Mouse (Mus musculus): ENCODE measurements at regions not wholly inside any gene's neighbourhood (a gene's known extent, or its start where the extent isn't known, plus 50 kb on each side); places are given as distances from the start of the nearest gene placed in this dataset.
"Not testable (repeated sequence)": the region's sequence is repeated elsewhere in the genome, so short reads cannot be mapped to it uniquely, and the experiment has no call there.

DNA sequence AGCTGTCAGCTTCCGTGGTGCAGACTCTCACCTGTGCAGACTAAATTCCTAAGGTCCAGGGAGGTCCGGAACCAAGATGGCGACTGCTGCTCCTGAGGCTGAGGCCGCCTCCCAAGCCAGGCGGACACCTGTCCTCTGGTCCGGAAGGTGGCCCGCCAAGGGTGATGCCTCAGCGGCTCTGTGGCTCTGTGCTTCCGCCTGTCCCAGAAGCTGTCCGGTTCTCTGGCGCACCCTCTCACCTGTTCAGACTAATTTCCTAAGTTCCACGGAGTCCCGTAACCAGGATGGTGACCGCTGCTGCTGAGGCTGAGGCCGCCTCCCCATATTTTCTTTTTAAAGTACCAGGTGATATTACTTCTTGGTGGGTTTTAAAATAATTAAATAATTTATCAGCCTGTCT lies 65.4 kb upstream of the B3galnt2 start:
- not testable (repeated sequence) for DNase-seq

DNA sequence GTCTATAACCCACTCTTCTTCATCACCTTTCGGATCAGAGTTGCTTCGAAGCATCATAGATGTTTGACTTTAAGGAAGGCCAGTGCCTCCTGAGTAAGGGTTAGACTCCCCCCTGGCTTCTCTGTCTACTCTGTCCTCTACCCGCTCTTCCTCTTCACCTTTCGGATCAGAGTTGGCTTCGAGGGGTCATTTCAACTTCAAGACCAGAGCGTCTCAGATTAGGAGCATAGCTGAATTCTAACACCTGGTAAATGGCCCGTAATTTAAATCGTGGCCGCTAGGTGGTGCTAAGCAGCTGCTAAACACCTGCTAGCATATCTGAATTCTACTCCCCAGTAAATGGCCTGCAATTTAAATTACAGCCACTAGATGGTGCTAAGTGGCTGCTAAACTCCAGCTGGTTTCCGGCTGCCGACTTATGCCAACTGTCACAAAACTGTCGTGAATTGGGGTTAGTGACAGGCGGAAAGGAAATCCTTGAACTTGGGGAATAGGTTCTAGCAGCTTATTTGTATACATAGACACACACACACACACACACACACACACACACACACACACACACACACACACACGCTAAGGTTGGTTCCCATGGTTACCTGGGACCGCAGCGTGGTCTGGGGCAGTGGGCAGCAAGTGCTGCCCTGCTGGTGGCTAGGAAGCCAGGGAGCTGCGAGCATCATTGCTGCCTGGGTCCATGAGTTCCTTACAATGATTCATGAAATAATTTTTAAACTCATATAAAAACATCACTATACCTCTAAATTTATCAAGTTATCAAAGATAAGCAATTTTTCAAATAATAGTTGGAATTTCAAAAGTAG lies 64.8 kb upstream of the B3galnt2 start:
- DNase-seq = peak; percentile 97

DNA sequence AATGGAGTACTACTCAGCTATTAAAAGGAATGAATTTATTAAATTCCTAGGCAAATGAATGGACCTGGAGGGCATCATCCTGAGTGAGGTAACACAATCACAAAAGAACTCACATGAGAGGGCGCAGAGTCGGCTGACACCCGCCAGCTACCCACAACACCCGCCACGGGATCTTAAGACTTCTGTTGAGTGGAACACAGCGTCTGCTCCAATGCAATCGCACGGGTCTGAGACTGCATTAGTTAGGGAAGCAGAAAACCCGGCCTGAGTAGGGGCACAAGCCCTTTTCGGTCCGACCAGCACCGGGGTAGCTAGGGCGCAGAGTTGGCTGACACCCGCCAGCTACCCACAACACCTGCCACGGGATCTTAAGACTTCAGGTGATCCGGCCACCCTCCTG lies 52.1 kb upstream of the B3galnt2 start:
- not testable (repeated sequence) for DNase-seq
